Mouse (Mus musculus) fat pad, adult 2 months (tissue): ENCODE results near the gene Foxn3.

Source experiments
- DNase-seq: peaks from one replicate; pipeline ENCODE4 v3.0.0-alpha.2; 2011; ENCODE audit warnings: low read depth, low spot score; ENCODE audit errors: extremely low read depth

Gene Foxn3

DNA sequence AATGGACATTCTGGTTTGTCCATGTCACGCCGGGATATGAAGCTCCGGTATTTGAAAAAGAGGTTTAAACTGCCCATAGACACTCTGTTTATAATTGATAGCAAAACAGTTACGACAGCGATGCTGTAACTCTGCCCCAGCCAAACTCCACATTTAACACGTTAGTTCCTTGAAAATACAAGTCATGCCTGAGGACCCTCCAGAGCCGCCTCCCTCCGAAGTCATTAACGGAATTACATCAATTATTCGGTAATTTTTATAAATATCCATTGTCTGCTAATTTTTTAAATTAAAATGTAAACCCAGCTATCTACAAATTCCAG is 554 bp downstream of the Foxn3 start:
- DNase-seq, result no peak

DNA sequence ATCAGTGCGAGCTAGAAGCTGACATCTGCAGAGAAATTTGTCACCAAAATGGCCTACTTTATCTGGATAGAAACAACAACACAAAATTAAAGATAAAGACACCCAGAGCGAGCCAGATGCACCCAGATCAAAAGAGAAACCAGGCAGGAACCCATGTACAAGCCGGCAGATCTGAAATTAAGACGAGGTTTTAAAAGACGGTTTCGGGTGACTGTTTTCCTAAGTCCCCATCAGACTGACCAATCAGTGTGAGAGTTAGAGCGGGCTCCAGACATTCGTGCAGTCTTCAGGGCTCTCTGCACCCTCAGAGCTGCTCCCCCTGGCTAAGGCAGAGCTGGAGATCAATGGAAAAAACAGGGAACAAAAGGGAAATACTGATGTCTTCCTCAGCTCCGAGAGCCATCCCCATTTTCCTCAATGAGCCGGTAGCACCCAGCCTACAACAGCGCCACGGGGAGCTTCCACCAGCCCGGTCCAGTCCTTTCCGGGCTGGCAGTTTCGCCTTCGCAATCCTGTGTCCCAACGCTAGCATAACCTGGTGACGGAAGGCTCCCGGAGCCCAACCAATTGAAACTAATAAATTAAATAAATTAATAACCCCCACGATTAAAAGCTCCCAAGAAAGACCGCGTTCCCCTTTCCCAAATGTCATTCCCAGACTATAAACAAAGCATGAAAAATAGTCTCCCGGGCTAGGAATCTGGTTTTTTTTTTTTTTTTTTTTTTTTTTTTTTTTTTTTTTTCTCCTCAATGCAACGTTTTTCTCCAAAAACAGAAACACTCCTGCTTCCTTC is 1.1 kb downstream of the Foxn3 start:
- no peak for DNase-seq

DNA sequence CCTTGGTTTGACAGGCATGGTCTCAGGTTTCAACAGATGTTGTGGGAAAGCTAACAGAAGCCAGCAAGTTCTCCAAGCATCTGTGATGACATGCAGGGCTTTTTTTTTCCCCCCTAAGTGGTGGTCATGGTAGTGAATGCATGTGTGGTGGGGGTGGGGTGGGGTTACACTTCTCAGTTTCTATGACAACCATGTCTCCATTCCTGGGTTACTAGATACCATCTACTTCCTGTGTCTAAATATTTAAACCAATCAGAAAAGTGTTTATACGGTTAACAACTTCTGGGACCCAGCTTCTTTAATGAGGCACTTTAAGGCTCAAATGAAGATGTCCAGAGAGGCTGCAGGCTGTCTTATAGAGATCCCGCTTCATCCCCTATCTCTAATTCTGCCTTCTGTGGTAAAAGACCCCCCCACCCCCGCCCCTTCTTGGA is 2.0 kb downstream of the Foxn3 start:
- no peak for DNase-seq

DNA sequence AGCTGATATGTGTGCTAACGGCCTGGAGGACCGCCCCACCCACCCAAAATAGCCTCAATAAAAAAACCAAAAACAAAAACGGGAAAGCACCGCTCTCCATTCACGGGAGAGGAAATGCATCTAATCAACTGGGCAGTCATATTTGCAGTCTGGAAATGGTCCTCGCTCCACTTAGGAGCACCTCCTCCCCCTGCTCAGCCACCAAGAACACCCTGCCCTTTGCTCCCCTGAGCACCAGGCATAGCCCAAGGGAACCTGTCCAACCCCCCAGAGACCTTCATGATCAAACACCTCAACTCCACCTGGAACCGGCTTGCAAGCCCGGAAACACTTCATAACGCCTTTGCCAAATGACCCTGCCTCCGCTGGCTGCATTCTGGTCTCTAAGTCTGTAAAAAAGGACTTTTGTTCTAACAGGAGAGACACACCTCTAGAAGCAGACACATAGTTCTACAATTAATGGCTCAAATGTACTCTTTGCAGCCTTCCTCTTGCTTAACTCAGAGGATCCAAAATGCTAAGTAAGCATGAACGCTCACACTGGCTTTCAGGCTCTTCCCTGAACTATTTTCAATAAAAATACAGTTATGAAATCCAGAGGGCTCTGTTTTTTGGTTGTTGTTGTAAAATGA is 2.6 kb downstream of the Foxn3 start:
- DNase-seq, result no peak

DNA sequence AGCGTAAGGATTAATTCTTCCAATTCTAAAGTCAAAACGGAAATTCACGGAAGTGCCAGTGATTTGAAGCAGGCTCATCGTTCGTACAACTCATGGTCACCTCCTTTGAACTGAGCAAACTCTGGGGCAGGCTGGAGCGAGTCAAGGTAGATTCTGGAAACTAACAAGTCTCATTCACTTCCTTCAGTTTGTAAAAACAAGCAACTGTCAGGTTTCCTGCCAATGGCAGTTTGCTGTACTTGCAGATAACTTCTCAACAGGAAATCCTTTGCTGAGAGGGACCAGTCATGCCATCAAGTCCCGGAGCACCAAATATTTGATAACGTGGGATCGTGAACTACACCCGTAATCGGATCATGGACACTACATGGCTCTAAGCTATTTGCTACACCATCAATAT is 3.9 kb downstream of the Foxn3 start:
- no peak for DNase-seq

DNA sequence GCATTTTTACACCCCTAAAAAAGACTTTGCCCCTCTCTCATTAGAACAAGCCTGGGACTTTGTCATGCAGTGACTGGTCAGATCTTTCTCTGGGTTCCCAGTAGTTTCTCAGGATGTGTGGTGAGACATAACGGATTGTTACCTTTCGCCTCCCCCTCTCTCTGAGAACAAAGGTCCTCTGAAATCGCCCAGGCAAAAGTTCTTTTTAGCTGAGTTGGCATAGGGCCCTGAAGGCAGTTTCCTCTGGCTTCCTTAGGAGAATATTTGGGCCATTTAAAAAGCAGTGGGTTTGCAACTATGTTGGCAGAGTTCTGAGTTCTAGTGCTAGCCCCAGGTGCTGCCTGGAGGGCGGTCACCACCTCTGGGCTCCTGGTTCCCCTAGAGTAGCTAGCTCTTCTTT is 4.9 kb downstream of the Foxn3 start:
- no peak for DNase-seq

DNA sequence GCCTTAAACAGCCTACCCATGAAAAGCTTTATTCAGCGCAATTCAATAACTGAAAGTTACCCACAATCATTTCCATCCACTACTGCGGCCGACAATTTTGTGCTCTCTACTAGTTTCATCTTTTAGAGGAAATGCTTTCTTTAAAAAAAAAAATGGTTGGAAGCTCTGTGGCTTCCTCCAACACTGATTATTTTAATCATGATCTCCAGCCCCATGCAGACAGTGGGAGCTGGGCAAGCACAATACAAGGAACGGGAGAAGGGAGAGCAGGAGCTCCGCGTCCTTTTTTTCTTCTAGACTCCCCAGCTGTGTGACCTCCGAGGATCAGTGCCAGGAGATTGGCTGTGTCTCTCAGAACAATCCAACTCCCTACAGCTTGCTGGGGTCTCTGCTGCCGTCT is 5.9 kb downstream of the Foxn3 start:
- DNase-seq, result no peak

DNA sequence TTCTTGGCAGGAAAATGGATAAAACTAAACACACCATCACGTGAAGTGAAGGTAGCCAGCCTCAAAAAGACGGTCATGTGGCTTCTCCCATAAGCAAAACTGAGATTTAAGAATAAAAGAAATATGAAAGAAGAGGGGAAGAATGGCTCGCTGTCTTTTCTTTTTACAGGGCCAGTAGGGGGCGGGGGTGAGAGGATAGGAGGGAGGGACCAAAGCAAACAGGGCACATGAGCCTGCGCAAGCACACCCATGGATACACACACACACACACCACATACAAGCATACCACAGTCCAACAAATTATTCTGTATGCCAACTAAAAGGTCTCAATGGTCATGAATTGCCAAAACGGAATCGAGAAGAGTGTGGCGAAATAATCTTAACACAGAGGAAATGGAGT is 12.8 kb downstream of the Foxn3 start:
- DNase-seq, result no peak

DNA sequence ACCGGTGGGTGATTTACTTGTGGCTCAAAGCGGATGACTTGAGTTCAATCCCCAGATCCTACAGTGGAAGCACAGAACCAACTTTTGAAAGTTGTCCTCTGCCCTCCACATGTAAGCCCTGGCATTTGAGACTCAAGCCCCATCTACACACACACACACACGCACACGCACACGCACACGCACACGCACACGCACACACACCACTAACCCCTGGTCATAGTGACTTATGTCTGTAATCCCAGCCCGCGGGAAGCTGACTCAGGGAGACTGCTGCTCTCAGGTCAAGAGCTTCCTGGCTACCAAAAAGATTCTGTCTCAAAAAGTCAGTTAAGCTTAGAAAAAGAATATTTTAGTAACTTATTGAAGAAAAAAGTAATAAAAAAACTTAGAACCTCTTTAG is 13.6 kb downstream of the Foxn3 start:
- DNase-seq, result no peak

DNA sequence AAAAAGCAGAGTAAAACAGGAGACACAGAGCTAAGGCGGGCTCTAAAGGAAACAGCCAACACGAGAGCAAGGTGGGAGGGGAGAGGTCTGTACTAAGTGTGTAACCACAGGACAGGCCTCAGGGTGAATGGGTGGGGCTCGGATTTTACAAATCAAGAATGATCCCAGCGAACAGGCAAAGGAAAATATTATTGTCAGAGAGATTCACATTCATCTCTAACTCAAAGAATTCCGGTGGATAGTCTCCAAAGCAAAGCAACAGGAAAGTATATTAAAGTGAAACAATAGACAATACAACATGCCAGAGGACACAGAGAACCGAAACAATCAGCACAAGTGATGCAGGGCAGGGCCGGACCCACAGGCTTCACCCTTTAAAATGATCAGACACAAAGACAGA is 15.0 kb downstream of the Foxn3 start:
- no peak for DNase-seq

DNA sequence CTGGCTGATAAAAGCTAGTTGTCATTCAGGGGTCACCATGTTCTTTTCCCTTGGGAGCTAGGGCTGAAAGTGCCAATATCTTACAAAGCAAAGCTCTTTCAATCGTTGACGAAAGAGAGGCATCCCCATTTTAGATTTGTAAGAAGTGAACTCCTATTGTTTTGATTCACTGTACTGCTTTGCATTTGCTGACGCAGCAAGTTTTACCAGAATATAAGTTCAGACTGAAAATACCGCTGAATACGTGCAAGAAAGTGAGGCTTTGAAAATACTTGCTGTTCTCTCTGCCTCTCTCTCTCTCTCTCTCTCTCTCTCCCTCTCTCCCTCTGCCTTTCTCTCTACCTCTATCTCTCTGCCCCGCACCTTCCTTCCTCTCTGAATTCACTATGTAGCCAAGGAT is 16.1 kb downstream of the Foxn3 start:
- no peak for DNase-seq

DNA sequence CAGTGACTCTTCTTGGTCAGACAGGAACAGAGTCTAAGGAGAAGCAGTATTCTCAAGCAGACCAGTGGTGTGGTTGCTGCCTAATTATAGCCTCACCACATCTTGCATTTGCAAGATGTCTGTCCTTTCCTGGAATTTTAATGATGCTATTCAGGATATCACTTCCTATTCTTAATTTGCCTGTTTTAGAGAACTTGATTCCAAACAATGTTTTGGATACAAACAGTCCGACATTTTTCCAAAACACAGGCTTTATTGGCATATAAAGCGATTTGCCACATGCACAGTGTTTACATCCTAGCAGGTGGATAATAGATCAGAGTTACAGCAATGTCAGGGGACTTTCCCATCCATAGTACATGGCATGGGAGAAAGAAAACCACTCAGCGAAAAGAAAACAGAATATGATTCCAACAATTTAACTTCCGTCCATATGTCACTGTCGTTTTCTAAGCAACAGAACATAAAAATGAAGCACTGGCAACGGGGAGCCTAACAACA is 18.1 kb downstream of the Foxn3 start:
- DNase-seq, result no peak

DNA sequence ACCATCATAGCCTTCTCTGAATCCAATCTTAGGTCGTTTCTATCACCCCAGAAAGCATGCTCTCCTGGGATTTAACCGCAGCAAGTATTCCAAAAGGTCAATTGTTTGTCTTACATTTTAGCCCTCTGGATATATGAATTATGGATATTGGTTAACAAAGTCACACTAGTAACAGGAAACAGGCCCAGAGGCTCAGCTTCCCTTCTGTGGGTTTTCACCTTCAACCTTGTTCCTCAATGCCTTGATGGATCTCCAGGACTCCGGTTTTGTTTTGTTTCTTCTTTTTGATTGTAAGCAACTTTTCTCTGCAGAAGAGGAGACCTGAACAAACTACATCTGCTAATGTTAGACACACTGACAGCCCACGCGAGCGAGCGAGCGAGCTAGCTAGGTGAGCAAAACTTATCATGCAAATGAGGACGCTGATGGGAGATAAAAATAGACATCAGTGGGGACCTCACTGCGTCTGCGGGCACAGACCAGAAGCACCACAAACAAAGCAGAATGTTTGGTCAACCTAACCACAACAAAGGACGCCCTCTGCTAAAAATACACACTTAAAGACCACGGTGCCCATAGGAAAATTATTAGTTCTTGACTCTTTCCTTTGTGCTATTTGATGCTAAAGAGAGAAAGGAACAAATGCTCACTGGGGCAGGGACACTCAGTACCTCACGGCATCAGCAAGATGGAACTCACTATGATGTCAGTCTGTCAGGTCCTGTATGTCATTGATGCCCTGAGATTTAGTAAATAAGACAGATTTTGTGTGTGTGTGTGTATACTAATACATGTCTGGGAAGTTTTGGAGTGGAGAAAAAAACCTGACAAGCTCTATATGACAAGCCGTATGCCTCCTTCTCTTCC is 18.9 kb downstream of the Foxn3 start:
- DNase-seq, result no peak

DNA sequence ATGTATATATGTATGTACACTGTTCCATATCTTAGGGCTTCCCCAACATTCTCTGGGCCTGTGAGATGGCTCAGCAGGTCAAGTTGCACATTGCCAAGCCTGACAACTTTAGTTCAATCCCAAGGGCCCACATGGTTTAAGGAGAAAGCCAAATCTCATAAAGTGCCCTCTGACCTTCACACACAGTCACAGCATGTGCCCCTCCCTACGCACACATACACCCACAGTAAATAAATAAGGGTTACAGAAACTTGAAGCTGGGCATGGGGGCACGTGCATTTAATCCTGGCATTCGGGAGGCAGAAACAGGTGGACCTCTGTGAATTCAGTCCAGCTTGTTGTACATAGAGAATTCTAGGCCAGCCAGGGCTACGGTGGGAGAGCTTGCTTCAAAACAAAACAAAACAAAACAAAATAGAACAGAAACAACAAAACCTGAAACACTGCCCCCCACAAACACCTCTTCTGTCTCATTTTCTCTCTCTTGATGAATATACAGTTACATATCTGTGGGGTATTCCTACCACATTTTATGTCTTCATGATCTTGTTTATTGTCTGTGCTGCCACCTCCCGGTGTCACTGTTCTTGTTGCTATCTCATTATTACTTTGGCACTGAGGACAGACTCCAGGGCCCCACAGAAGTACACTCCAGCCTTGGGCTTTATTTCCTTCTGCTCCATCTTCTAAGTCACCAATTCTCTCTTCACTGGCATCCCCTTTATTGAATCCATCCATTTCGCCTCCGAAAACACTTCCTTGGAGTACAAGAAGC is 19.8 kb downstream of the Foxn3 start:
- no peak for DNase-seq

DNA sequence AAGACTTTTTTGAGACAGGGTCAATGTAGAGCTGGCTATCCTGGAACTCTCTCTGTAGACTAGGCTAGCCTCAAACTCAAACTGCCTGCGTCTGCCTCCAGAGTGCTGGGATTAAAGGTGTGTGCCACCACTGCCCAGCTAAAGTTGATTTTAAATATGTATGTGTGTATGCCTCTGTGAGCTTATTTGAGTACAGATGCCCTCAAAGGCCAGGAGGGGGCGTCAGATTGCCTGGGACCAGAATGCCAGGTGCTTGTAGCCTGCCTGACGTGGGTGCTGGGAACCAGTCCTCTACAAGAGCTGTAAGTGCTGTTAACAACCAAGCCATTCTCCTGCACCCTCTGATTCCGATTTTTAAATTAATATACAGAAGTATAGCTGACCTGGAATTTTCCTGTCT is 23.2 kb downstream of the Foxn3 start:
- no peak for DNase-seq

DNA sequence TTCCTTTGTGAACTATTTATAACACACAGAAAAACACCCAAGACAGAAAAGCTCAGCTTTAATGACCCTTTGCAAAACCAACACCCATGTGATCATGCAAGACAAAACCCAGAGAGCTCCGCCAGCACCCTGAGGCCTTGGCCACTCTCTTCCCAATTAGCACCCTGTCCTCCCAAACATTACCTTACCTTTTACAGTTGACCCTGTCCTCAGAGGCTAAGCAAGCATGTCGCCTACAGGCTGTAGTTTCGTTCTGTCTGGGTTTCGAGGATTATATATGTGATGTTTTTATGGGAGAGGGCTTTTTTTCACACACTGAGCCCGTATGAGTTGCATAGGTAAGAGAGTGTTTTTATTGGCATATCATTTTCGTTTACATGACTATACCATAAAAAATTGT is 26.1 kb downstream of the Foxn3 start:
- DNase-seq, result peak; percentile 77

DNA sequence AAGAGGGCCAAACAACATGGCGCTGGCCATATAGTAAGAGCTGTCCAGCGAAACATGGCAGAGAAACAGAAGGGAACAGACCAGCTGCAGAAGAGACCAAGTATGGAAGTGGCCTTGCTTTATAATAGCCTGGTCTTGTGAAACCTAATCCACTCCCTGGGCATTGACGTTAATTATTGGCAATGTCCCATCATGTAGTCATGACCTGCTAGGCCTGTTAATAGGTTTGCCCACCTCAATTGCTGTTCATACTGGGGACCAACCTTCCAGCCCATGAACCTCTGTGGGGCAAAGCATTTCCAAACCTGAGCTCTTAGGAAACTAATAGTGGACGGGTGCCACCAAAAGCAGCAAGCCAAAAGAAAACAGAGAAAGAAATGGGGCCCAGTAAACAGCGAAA is 27.0 kb downstream of the Foxn3 start:
- DNase-seq, result peak; percentile 47

DNA sequence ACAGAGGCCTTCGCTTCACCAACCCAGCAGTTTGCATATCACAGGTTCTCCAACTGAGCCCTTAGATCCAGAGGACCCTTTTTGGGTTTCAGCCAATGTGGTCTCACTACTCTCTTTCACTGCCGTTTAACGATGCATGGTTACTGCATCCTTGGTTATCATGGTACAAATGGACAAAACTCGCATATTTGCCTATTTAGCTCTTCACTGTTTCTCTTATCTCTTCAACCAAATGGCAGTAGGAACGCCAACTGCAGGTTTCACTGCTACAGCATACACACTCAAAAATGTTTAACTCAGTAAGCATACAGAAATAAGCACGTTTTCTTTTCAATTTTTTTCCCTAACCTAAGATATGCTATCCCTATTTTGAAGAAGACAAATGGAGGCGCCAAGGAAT is 31.0 kb downstream of the Foxn3 start:
- DNase-seq, result no peak

DNA sequence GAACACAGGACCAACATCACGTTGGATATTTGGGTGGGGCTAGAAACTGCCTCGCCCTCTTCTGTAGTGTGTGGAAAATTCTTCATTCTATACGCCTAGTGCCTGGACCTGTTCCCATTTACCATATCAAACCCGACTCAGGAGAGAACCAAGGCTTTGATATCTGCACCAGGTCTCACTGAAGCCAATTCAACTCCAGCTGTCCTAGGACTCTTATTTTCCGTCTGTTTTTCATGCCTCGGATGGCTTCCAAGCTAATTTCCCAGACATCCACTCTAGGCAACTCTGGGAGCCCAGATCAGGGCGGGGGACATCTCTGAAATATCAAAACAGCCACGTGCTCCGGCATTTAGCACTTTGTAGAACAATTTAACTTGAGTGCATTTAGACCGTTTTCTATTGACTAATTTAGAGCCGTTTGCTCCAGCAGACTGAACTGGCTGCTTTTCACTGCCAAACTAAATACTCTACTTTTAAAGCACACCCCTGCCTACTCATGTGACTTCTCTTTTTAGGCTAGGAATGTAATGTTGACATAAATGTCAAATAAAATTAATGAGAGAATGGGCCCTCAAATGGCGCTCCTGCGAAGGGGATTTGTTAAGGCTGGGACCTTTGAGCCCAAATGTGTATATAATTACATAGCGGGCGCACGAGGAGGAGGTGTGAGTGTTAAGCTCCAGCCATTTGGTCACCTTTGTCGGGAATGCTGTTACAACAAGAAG is 33.5 kb downstream of the Foxn3 start:
- DNase-seq, result no peak

DNA sequence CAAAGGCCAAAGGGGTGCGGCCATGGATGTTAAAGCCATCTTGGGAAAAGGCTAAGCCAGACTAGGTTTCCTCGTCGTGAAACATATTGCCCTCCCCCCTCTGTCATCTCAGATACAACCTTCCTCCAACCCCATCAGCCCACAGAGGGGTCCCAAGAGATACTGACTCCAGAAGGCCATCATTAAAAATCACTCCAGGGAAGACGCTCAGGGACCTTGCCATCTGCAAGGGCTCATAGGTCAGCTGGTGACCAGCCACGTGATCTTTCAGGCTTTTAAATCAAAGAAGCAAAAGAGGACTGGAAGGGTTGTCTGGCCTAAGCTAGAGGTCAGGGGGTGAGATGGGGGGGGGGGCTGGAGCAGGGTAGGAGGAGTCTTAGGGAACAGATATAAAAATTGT is 34.4 kb downstream of the Foxn3 start:
- no peak for DNase-seq
